Mouse (Mus musculus) thymus, adult 18-20 months (tissue): Measurements from ENCODE around the gene Abcc9.

ENCODE experiments used
- DNase-seq, 2 experiments: peaks; one replicate each; pipeline ENCODE4 v3.0.0; 2022; ENCODE audit warnings: mixed read lengths in 2 of 2

Gene Abcc9

DNA sequence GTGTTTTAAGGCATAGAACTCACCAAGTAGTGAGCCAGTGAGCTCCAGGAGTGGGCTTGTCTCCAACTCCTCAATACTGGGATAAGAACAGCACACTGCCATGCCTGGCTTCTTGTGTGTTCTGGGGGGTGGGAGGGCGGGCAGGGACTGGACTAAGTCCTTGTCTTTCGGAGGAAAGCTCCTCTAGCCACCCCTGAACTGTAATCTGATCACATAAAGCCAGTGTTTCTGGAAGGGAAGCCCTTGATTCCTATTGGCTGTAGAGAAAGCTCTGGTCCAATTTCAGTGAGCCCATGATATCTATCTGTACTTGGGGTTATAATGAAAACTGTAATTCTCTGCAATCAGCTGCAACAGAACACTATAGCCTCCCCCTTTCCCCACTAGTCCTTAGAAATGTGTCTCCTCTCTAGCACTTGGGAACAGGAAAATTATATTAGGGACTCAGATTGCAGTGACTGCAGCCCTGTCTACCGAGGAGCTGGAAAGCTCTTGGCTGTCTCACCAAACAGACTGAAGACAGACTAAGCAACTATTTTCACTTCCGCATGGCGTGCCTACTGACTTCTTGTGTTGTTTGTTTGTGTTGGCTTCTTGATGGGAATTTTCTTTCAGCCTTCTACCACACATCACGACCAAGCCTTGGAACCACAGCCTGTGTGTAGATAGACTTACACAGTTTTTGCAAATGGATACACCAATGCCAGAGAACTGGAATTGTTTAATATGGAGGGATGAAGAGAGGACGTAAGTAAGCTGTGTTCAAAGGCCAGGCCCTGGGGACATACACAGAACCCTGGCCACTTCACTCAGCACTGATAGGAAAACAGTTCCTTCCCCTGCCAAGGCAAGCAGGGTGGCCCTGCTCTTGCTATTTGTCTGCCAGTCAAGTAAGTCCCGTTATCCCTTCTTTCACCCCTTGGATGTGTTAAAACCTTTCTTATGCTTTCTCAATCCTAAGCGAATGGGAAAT, 92.4 kb downstream of the Abcc9 start:
- DNase-seq = no peak

DNA sequence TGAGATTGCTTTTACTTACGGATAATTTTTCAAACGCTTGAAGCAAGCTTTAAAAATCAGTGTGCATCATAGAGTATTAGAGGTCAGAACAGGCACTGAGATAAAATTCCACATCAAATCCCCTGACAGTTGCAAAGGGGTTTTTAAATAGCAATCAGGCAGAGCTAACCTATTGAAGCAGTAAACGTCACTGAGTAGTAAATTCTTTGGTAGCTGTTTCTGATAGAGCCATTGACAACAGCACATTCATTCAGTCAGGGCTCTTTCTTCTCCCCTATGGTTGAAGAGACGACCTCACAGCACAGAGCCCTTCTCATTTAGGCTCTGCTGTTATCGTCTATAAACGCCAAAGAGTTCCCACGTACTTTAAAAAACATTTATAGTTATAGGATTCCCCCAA, 95.0 kb downstream of the Abcc9 start:
- no peak for DNase-seq

DNA sequence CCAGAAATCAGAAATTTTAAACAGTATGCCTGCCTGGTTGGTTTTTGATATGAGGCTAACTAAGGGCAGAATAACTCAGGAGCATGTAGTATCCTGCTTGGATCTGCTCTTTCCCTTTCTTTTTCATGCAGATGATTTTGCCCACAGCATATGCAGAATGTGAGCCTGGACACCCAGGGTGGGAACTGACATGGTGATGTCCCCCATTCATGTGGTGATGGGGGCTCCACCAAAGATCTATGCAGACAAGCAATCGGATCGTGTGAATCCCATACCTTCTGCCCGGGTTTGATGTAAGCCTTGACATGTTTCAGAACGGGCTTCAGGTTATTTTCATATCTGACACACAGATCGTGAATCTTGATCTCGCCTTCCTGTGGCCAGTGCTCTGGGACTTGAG, 99.3 kb downstream of the Abcc9 start:
- DNase-seq = no peak

DNA sequence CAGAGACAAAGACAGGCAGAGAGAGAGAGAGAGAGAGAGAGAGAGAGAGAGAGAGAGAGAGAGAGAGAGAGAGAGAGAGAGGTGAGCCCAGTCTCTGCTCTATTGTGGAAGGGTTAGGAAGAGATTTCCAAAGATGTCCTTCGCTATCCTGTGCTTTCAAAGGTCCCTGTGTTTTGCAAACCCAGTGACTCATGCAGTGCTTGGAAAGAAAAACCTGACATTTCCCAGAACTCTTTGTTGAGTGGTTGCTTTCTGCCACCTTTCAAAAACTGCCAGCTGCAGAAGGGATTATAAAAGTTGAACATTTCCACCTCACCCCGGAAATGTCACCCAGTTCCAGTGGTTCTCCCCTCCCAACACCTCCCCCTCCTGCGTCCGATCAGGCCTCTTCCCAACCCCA, 123.3 kb downstream of the Abcc9 start:
- DNase-seq = no peak

DNA sequence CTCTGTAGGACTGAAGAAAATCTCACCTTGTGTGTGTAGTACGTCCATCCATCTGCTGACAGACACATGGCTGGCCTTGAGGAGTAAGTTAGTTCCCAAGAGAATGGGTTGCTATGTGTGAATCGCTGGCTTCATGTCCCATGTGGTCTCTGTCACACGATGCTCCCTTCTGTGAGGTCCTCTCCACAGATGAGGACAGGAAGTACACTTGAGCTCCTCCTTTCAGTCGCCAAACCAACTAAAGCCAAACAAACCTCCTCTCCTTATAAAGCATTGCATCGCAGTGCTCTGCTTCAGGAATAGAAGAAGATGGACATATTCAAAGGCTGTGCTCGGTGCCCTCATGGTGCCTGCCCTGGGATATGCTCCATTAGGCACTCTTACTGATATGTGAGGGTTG, 124.3 kb downstream of the Abcc9 start:
- DNase-seq = no peak

DNA sequence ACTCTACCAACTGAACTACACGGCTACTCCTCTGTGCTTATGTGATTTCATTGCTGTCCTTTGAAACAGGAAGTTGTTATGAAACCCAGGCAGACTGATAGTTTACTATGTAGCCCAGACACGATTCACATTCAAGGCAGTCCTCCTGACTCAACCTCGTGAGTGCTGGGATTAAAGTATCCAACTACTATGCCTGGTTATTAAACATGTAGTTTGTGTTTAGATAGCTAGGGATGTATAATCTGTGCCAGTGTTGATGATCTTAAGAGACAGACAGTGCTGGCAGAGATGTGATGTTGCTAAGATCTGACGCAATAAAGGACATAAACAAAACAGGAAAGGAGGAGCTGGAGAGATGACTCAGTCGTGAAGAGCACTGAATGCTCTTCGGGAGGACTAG, 129.2 kb downstream of the Abcc9 start:
- no peak for DNase-seq

DNA sequence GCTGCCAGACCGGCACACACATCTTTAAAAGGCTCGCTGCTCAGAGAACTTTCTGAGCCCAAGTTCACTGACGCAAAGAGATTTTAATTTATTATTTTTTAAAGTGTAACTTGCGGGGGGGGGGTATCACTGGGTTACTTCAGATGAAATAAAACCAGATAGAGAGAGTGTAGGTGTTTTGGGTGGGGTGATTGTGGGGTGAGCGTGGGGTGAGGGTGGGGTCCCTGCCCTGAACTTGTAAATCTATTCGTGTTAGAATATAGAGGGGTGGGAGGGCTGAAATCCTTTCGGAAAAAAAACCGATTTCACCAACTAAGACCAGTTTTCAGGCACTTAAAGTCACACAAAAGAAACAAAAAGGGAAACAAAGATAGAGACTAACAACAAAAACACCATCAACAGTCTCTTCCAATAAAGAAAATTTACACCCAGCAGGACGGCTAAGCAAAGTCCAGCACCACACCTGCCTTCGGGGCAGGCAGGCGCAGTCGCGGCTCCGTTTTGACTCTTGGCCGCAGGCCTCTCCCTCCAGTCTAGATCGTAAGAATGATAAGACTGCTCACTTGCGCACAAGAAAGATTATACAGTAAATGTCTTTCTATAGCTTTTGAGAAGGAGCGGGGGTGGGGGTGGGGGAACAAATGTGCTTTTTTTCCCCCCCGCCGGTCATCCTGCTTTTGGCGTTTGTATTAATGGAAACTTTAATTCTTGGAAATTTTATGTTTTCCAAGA, 130.3 kb downstream of the Abcc9 start:
- DNase-seq = no peak

DNA sequence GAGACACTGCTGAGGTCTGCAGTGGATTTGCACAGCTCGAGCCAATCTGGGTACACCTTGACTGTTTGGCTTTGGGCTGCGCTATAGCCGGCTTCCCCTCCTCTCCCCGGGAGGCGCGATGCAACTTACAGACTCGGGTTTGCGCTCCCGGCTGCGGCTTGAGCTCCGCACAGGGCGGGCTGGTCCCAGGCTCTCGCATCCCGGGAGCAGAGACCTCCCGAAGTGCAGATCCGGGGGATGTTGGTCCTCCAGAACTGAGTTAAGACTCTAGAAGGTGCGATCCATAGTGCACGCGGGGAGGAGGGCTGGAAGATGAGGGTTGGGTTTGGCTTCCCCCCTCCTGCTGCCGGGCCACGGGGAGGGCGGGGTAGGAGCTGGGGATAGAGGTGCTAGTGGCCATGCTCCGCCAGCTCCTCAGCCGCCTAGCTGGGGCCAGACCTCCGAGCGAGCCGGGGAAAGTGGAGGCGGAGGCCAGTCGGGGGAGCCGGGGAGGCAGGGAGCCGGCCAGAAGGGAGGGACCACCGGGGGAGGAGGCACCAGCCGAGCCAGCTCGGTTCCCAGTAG, 131.0 kb downstream of the Abcc9 start, which contains the start of gene Kcnj8:
Gene Kcnj8, minus strand, starts transcription at position 560 of the 564 bp plus-strand sequence.
- peak; percentile 12 to 28 for DNase-seq

DNA sequence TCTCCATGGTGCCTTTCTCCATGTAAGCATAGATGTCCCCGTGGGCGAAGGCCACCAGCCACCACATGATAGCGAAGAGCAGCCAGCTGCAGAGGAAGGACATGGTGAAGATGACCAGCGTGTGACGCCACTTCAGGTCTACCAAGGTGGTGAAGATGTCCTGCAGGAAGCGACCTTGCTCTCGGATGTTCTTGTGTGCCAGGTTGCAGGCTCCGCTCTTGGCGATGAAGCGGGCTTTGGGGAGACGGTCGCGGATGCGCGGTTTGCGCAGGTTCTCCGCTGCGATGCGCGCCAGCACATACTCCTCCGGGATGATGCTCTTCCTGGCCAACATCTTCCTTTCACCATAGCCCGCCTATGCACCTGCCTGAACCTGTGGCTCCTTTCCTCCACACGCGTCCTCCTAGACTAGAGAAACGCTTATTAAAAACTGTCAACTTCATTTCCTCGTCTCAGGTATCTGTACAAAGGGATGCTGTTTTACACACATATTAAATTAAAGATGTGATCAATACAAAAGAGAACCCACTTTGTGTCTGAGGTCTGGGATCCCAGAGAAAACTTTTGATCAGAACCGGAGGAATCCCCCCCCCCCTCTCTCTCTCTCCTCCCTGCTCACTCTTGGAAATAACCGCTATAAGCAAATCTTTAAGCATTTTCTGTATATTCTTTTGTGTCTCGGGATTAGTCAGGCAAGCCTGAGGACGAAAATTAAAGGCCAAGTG, 131.9 kb downstream of the Abcc9 start:
- no peak for DNase-seq

DNA sequence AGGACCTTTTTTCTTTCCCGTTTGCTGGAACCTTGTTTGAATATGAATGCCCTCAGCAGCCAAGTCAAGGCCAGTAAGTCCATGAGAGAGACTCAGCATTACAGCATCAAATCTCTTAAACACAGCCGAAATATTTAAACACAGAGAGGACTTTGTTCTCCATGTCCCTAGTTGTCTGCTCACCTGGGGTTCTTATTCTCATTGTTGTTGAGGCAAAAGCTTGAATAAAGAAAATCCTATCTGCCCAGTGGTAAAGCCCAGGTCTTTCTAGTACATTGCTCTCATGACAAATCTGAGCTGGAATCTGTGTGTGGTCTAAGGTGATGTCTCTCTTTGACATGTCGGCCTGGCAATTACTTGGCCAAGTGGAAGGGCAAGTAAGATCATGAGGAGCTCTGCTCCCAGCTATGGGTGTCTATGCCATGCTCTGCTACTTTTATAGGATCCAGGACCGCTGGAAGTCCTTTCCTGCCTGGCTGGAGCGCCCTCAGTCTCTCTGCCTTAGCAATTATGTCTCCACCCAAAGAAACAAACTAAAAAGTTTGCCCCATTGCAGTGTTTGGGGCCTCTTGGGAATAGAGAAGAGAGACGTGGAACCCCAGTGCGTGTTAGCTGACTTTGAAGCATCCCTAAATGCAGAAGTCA, 133.3 kb downstream of the Abcc9 start:
- no peak for DNase-seq

DNA sequence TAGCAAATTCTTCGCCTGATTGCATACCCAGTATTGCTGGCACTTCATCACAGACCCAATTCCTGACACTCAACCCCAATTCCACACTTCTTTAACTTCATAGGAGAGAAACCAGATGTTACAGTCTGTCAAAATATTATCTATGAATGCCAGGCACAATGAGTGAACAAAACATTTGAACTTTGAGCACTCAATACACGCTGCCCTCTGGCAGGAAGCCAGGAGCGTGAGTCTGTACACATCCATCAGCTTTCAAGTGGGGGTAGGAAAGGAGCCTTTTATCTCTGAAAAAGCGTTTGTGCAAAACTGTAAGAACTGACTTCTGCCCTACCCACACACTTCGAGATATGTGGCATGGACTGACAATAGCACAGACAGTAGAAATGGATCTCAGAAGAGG, 134.7 kb downstream of the Abcc9 start:
- DNase-seq = peak in 1 of 2 experiments; percentile 30

DNA sequence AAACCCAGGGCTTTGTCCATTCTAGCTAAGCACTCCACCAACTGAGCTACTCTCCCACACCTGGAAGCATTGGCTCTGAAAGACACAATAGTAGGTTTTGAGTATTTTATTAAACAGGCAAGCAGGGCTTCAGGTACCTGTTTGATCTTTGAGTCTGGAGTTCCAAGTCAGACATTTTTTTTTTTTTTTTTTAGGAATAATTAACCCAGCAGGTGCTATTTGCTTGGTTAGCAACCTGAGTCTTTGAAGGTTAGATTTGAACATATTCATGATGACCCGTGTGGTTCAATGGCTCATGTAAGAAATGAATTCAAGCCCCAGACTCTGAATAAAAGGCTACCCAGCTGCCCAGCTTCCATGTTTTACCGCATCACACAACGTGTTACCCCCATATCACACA, 137.4 kb downstream of the Abcc9 start:
- no peak for DNase-seq

DNA sequence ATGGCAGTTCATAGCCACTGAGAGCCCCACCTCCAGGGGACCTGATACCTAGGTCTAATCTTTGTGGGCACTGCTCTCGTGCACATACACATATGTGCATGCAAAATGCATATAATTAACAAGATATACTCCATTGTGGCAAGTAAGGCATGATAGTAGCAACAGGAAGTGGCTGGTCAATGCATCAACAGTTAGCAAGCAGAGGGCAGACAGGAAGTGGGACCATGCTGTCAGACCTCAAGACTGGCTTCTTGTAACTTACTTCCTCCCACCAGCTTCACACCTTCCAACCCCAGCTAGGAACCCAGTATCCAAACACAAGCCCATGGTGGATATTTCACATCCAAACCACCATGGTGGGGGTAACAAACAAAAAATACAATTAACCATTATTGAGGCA, 141.0 kb downstream of the Abcc9 start:
- DNase-seq = peak in 1 of 2 experiments; percentile 33

DNA sequence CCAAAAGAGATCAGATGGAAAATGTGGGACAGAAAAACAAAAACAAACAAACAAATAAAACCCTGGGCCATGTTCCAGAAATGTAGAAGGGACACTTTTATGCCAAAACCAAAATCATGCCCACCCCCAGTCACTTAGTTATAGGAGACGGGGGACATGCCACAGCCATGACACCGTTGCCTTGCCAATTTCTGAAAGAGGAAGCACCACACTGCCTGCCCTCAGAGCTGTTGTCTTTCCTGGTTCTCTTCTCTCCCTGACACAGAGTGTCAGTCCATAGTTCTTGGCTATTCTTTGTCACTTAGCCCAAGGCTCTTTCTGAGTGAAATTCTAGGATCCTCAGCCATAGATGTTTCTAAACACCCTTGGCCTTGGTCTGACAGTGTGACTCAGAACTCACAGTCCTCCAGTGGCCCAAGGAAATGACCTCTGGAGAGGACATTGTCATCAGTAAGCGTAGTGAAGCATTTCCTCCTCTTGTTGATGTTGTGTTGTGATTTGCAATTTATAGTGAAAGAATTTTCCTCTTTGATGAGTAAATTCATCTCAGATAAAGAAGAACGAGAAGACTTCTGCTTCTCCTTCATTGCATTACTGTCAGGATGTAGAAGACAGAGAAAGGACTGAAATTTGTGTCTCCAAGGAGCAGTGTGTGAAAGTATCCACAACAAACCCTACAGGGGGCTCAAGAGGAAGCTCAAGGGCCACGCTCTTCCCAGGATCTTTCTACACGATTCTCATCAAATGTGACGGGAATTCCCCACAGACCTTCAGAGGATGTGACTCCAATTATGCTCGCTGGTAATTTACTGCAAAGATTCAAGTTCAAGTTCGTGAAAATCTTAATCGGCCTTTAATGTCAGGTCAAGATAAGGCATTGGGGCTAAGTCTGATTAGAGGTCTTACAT, 143.1 kb downstream of the Abcc9 start:
- no peak for DNase-seq

DNA sequence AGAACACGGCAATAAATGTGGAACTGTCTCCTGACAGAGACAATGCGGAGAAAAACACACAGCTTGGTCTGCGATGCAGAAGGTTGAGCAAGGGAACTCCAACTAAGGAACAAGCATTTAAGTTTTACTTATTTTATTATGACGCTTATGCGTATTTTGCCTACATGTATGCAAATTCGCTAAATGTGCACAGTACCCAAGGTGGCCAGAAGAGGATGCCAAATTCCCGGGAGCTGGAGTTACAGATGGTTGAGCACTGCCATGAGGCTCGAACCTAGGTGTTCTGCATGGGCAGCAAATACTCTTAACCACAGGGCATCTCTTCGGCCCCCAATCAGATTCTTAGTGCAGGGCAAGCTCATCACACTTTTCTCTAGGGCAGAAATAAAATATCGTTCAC, 144.0 kb downstream of the Abcc9 start:
- DNase-seq = no peak

DNA sequence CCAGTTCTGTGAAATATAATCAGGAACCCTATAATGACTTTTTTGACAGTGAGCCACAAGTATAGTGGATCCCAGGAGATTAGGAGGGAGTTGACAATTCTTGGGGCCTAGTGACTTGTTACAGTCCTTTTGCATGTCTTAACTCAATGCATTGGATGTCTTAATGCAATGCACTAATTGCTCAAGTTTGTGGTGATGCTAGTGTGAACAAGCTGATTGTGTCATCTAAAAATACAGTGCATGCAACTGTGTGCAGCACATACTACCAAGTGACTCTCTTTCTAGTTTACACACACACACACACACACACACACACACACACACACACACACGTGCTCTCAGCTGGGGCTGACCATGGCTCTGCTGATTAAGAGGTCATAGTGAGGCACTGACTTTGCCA, 146.1 kb downstream of the Abcc9 start:
- no peak for DNase-seq

DNA sequence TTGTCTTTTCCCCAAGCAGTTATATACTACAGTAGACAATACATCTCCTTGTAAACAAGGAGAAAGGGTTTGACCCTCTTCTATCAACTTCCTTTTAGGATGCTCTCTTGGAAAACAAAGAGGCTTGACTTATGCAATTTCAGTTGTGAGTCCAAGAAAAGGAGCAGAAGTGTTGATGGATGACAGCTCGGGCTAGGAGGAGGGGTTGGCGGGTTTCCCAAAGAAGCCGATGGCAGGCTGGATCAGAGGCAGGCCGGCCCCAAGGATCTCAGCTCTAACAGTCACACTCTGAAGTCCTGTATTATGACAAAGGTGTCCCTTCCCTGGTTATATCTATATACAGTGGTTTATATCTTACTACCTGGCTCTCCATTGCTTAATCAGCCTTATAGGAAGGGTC, 150.6 kb downstream of the Abcc9 start:
- DNase-seq = no peak

DNA sequence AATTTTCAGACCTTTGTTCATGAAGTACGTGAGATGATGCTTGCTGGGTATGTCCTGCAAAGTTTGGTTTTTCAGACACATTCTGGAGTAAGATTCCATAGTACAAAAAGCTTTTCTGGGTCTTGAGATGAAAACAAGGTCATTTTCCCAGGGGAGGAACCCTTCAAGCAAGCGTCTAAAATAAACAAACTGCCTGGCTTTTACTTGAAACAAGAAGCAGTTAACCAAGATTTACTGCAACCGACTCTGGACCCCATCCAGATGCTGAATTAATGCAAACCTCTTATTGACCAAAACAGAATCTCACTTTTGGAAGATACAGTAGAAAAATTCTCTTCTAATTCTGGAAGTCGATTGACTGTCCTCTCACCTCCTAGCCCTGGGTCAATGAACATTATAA, 151.2 kb downstream of the Abcc9 start:
- DNase-seq = no peak

DNA sequence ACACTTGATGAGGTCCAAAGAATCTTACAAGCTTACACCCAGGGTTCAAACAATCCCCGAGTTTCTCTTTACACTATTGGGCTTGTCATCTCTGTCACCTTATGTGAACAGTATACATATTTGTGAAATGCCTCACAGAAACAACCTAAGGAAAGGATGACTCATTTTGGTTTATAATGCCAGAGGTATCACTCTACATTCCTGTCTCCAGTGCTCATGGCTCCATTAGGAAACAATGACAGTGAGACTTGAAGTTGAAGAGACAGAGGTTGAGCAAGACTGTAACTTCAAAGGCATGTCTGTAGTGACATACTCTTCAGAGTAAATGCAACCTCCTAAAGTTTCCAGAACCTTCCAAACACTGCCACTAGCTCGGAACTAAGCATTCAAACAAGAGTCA, 153.7 kb downstream of the Abcc9 start:
- DNase-seq = no peak

DNA sequence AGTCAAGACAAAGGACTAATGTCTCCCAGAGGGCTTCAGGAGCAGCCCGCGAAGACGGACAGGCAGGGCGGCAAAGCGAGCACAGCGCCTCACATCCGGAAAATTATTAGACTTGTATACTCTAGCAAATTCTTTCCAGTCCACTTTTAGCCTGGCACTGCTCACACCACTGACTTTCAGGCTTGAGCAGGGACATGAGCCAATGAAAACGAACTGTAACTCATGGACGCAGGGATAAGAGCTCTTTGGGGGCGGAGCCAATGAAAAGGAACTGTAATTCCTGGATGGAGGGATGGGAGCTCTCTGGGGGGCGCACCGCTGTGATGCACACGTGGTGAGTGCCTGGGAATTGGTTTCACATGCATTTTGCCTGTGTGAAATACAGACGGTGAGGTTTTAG, 157.0 kb downstream of the Abcc9 start:
- DNase-seq = no peak

DNA sequence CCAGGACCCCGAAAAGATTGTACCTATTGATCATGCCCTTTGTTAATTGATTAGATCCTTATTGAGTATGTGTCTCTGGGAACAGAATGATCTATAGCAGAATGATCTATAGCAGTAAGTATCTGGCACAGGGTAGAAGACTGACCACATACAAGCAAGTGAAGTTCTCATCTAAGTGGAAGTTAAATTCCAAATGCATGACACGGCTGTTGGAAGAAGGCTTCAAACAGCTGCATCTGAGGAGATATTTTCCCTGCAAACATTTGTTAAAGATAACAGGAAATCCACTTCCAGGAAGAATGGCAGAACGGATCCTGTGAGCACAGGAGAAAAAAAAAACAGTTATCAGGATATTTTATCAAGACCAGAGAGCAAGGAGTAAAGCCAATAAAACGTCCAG, 158.5 kb downstream of the Abcc9 start:
- DNase-seq = no peak
